Mouse (Mus musculus) megakaryocyte, embryonic 14.5 days (primary cell): ENCODE measurements around the gene Mgarp. TPM values are rescaled to one million over a fixed set of nuclear protein-coding genes. Genes with fewer than 3 reads are reported as not detected.
"Not testable (repeated sequence)": the region's sequence is repeated elsewhere in the genome, so short reads cannot be mapped to it uniquely, and the experiment has no call there.

Source experiments
- H3K27me3 ChIP-seq: replicated peaks from 2 replicates; pipeline ENCODE3; 2012; ENCODE audit warnings: inconsistent platforms
- H3K36me3 ChIP-seq: replicated peaks from 2 replicates; pipeline ENCODE3; 2012; ENCODE audit warnings: low read length, inconsistent platforms, mixed read lengths
- H3K4me1 ChIP-seq: 2 replicates; pipeline ENCODE4 v1.6.1; 2012; ENCODE audit warnings: inconsistent platforms
- H3K4me3 ChIP-seq: replicated peaks from 2 replicates; pipeline ENCODE3; 2012; ENCODE audit warnings: moderate library complexity, mild to moderate bottlenecking, inconsistent platforms
- H3K9me3 ChIP-seq: 2 replicates; pipeline ENCODE4 v1.6.1; 2012; ENCODE audit warnings: inconsistent platforms
- FLI1 ChIP-seq: IDR thresholded peaks from 2 replicates; pipeline ENCODE4 v1.6.1; 2012; ENCODE audit warnings: low read length, inconsistent platforms, mixed read lengths
- GATA1 ChIP-seq: IDR thresholded peaks from 3 replicates; pipeline ENCODE4 v1.6.1; 2012; ENCODE audit warnings: mixed read lengths, low read length, inconsistent platforms, borderline replicate concordance
- polyA plus RNA-seq: library from polyadenylated mRNA; stranded (reverse); fragments of >175 nt; gene quantifications from 2 replicates; pipeline ENCODE4 v1.2.3, GENCODE M21; 2012; ENCODE audit warnings: low replicate concordance; ENCODE audit not compliant: insufficient read depth

Gene Mgarp
- polyA plus RNA-seq, 1 experiment: 6.5 TPM

- Histone ChIP-seq H3K4me1 (peaks cover 59% of the 10 kb centered on the region), H3K9me3 (no peaks in the 10 kb centered on the region)
- TF ChIP-seq FLI1: no peak
- no peak for TF ChIP-seq GATA1
Observed at GRCm38 (mm10) chr3:51415098-51416072, 18.8 kb upstream of the Mgarp start, which contains the start of gene Naa15. Gene Naa15, plus strand, starts transcription at chr3:51415148.

GRCm38 (mm10) chr3:51413276-51413675, 16.7 kb upstream of the Mgarp start:
- Histone ChIP-seq H3K4me3 (peak overlapping the region; percentile 81), H3K36me3 (no peaks in the 10 kb centered on the region), H3K9me3 (no peaks in the 10 kb centered on the region), H3K4me1 (peaks cover 46% of the 10 kb centered on the region), H3K27me3 (no peaks in the 10 kb centered on the region)
- no peak for TF ChIP-seq FLI1
- no peak for TF ChIP-seq GATA1

More at GRCm38 (mm10) chr3:51415098-51416072, 18.8 kb upstream of the Mgarp start, which contains the start of gene Naa15:
- H3K27me3 ChIP-seq: no peaks in the 10 kb centered on the region
- no peaks in the 10 kb centered on the region for H3K36me3 ChIP-seq
- H3K4me3 ChIP-seq: peak within 1 kb of the TSS; percentile 92

- TF ChIP-seq FLI1: no peak
- Histone ChIP-seq H3K4me3 (no peak overlapping the region), H3K27me3 (no peaks in the 10 kb centered on the region), H3K4me1 (peaks cover 46% of the 10 kb centered on the region), H3K36me3 (no peaks in the 10 kb centered on the region), H3K9me3 (no peaks in the 10 kb centered on the region)
Observed at GRCm38 (mm10) chr3:51412457-51412856, 15.9 kb upstream of the Mgarp start.

GRCm38 (mm10) chr3:51408561-51409183, 12.1 kb upstream of the Mgarp start, which contains the start of gene Ndufc1:
Gene Ndufc1, minus strand, starts transcription at chr3:51408988.
- H3K4me3 ChIP-seq: peak within 1 kb of the TSS; percentile 98
- H3K36me3 ChIP-seq: peaks cover 32% of the 10 kb centered on the region
- TF ChIP-seq GATA1 (no peak), FLI1 (no peak)
- no peaks in the 10 kb centered on the region for H3K9me3 ChIP-seq
- H3K4me1 ChIP-seq: peaks cover 36% of the 10 kb centered on the region
- H3K27me3 ChIP-seq: no peaks in the 10 kb centered on the region

GRCm38 (mm10) chr3:51407870-51408560, 11.5 kb upstream of the Mgarp start:
- H3K36me3 ChIP-seq: peaks cover 39% of the 10 kb centered on the region
- H3K9me3 ChIP-seq: no peaks in the 10 kb centered on the region
- peak overlapping the region; percentile 98 for H3K4me3 ChIP-seq
- peaks cover 29% of the 10 kb centered on the region for H3K4me1 ChIP-seq
- H3K27me3 ChIP-seq: no peaks in the 10 kb centered on the region
- TF ChIP-seq FLI1 (no peak), GATA1 (no peak)

GRCm38 (mm10) chr3:51402628-51403027, 6.1 kb upstream of the Mgarp start:
- Histone ChIP-seq H3K4me3 (no peak overlapping the region), H3K27me3 (peaks cover 5% of the 10 kb centered on the region), H3K36me3 (peaks cover 44% of the 10 kb centered on the region), H3K9me3 (no peaks in the 10 kb centered on the region), H3K4me1 (peaks cover 29% of the 10 kb centered on the region)
- TF ChIP-seq GATA1 (no peak), FLI1 (no peak)

GRCm38 (mm10) chr3:51402054-51402453, 5.5 kb upstream of the Mgarp start:
- H3K4me3 ChIP-seq, H3K27me3 ChIP-seq, H3K9me3 ChIP-seq: not testable (repeated sequence)
- Histone ChIP-seq H3K36me3 (peaks cover 43% of the 10 kb centered on the region), H3K4me1 (peaks cover 26% of the 10 kb centered on the region)

GRCm38 (mm10) chr3:51400682-51401081, 4.1 kb upstream of the Mgarp start:
- no peaks in the 10 kb centered on the region for H3K9me3 ChIP-seq
- H3K36me3 ChIP-seq: peaks cover 30% of the 10 kb centered on the region
- no peak for TF ChIP-seq GATA1
- no peak for TF ChIP-seq FLI1

GRCm38 (mm10) chr3:51399531-51399930, 3.0 kb upstream of the Mgarp start:
- no peaks in the 10 kb centered on the region for H3K9me3 ChIP-seq

More at GRCm38 (mm10) chr3:51400682-51401081, 4.1 kb upstream of the Mgarp start:
- Histone ChIP-seq H3K27me3 (peaks cover 13% of the 10 kb centered on the region), H3K4me3 (no peak overlapping the region), H3K4me1 (peaks cover 35% of the 10 kb centered on the region)

More at GRCm38 (mm10) chr3:51399531-51399930, 3.0 kb upstream of the Mgarp start:
- Histone ChIP-seq H3K4me3 (no peak overlapping the region), H3K36me3 (peaks cover 20% of the 10 kb centered on the region), H3K27me3 (peaks cover 20% of the 10 kb centered on the region), H3K4me1 (peaks cover 36% of the 10 kb centered on the region)
- no peak for TF ChIP-seq GATA1
